Mouse (Mus musculus) midbrain, embryonic 12.5 days (tissue): ENCODE data around the gene Gstp1. TPM values are rescaled to one million over a fixed set of nuclear protein-coding genes. Genes with fewer than 3 reads are reported as not detected.
"Not testable (repeated sequence)": the region's sequence is repeated elsewhere in the genome, so short reads cannot be mapped to it uniquely, and the experiment has no call there.

Experiments
- ATAC-seq: fragments of 200-750 bp; cut with Nextera tagmentation; 2 replicates; pipeline ENCODE4 v1.8.0; 2017; ENCODE audit warnings: low read depth, moderate TSS enrichment, moderate library complexity; ENCODE audit not compliant: low FRiP score
- H3K27ac ChIP-seq: fragments of 300-500 bp; sonication (generic); replicated peaks from 2 replicates; pipeline ENCODE4 v1.5.1; 2016; ENCODE audit warnings: mild to moderate bottlenecking
- H3K27me3 ChIP-seq: fragments of 300-500 bp; sonication (generic); 2 replicates; pipeline ENCODE4 v1.6.1; 2016; ENCODE audit warnings: mild to moderate bottlenecking
- H3K36me3 ChIP-seq: fragments of 300-500 bp; sonication (generic); 2 replicates; pipeline ENCODE4 v1.6.1; 2016
- H3K4me1 ChIP-seq: fragments of 300-500 bp; sonication (generic); 2 replicates; pipeline ENCODE4 v1.6.1; 2016
- H3K4me2 ChIP-seq: fragments of 300-500 bp; sonication (generic); replicated peaks from 2 replicates; pipeline ENCODE4 v1.6.1; 2016; ENCODE audit warnings: mild to moderate bottlenecking, moderate library complexity
- H3K4me3 ChIP-seq: fragments of 300-500 bp; sonication (generic); 2 replicates; pipeline ENCODE4 v1.5.1; 2016; ENCODE audit warnings: mild to moderate bottlenecking
- H3K9ac ChIP-seq: fragments of 300-500 bp; sonication (generic); replicated peaks from 2 replicates; pipeline ENCODE4 v1.6.1; 2016; ENCODE audit warnings: mild to moderate bottlenecking, moderate library complexity
- H3K9me3 ChIP-seq: fragments of 300-500 bp; sonication (generic); 2 replicates; pipeline ENCODE4 v1.6.1; 2016; ENCODE audit warnings: mild to moderate bottlenecking
- WGBS: fragments of 180-500 bp; shearing (Covaris S2); methylation state at CpG from one replicate; pipeline ENCODE4 v1.1.7; 2016; 5-methylcytosine and 5-hydroxymethylcytosine counted together
- polyA plus RNA-seq: library from polyadenylated mRNA; unstranded; fragments of >200 nt; fragmentation: Nextera tagmentation; extraction: Ambion mirVana; gene quantifications from 2 replicates; pipeline ENCODE4 v1.2.1, GENCODE M21; 2016

The Gstp1 gene
- polyA plus RNA-seq, 1 experiment from 2014 or later, result 328 TPM

GRCm38 (mm10) chr19:4058581-4058980, 20.8 kb upstream of the Gstp1 start:
- H3K9ac ChIP-seq, result no peak overlapping the region
- no peaks in the 10 kb centered on the region for H3K27me3 ChIP-seq
- H3K9me3 ChIP-seq, result no peaks in the 10 kb centered on the region
- H3K4me2 ChIP-seq, result no peak overlapping the region
- H3K27ac ChIP-seq, result no peak overlapping the region
- no peaks in the 10 kb centered on the region for H3K4me1 ChIP-seq
- no peak for ATAC-seq
- H3K36me3 ChIP-seq, result no peaks in the 10 kb centered on the region
- 91% methylated on average over 5 of the region's 5 CpGs for WGBS
- H3K4me3 ChIP-seq, result no peak overlapping the region

GRCm38 (mm10) chr19:4057962-4058361, 20.2 kb upstream of the Gstp1 start:
- Histone ChIP-seq H3K9me3 (no peaks in the 10 kb centered on the region), H3K4me3 (no peak overlapping the region), H3K36me3 (no peaks in the 10 kb centered on the region), H3K27ac (no peak overlapping the region), H3K4me1 (no peaks in the 10 kb centered on the region), H3K9ac (no peak overlapping the region), H3K4me2 (no peak overlapping the region), H3K27me3 (no peaks in the 10 kb centered on the region)
- 93% methylated on average over 7 of the region's 7 CpGs for WGBS
- no peak for ATAC-seq

GRCm38 (mm10) chr19:4057389-4057788, 19.6 kb upstream of the Gstp1 start:
- ATAC-seq, result no peak
- WGBS, result 79% methylated on average over 13 of the region's 13 CpGs

GRCm38 (mm10) chr19:4056727-4057126, 18.9 kb upstream of the Gstp1 start:
- H3K4me3 ChIP-seq, result no peak overlapping the region
- H3K9ac ChIP-seq, result no peak overlapping the region
- no peaks in the 10 kb centered on the region for H3K9me3 ChIP-seq
- H3K27ac ChIP-seq, result no peak overlapping the region
- no peak overlapping the region for H3K4me2 ChIP-seq
- 41% methylated on average over 4 of the region's 4 CpGs for WGBS
- ATAC-seq, result no peak
- H3K4me1 ChIP-seq, result no peaks in the 10 kb centered on the region
- no peaks in the 10 kb centered on the region for H3K36me3 ChIP-seq
- H3K27me3 ChIP-seq, result no peaks in the 10 kb centered on the region

More at GRCm38 (mm10) chr19:4057389-4057788, 19.6 kb upstream of the Gstp1 start:
- H3K27ac ChIP-seq, result no peak overlapping the region
- no peaks in the 10 kb centered on the region for H3K9me3 ChIP-seq
- no peak overlapping the region for H3K4me2 ChIP-seq
- H3K36me3 ChIP-seq, result no peaks in the 10 kb centered on the region
- H3K4me3 ChIP-seq, result no peak overlapping the region
- H3K27me3 ChIP-seq, result no peaks in the 10 kb centered on the region
- H3K9ac ChIP-seq, result no peak overlapping the region
- H3K4me1 ChIP-seq, result no peaks in the 10 kb centered on the region

- Histone ChIP-seq H3K4me3 (no peak overlapping the region), H3K27ac (no peak overlapping the region), H3K9ac (no peak overlapping the region), H3K27me3 (no peaks in the 10 kb centered on the region), H3K36me3 (no peaks in the 10 kb centered on the region), H3K9me3 (no peaks in the 10 kb centered on the region), H3K4me1 (no peaks in the 10 kb centered on the region), H3K4me2 (no peak overlapping the region)
- 67% methylated on average over 15 of the region's 15 CpGs for WGBS
- ATAC-seq, result no peak
Observed at GRCm38 (mm10) chr19:4055947-4056693, 18.3 kb upstream of the Gstp1 start.

GRCm38 (mm10) chr19:4055216-4055946, 17.6 kb upstream of the Gstp1 start:
- 73% methylated on average over 8 of the region's 8 CpGs for WGBS
- Histone ChIP-seq H3K36me3 (no peaks in the 10 kb centered on the region), H3K27ac (no peak overlapping the region), H3K9ac (no peak overlapping the region), H3K4me3 (no peak overlapping the region), H3K4me2 (no peak overlapping the region), H3K4me1 (no peaks in the 10 kb centered on the region), H3K27me3 (no peaks in the 10 kb centered on the region), H3K9me3 (no peaks in the 10 kb centered on the region)
- no peak for ATAC-seq

- Histone ChIP-seq H3K9me3 (no peaks in the 10 kb centered on the region), H3K27me3 (no peaks in the 10 kb centered on the region), H3K36me3 (no peaks in the 10 kb centered on the region), H3K4me2 (no peak overlapping the region), H3K9ac (no peak overlapping the region), H3K4me1 (no peaks in the 10 kb centered on the region), H3K27ac (no peak overlapping the region), H3K4me3 (no peak overlapping the region)
- WGBS, result 84% methylated on average over 5 of the region's 5 CpGs
- ATAC-seq, result no peak
Observed at GRCm38 (mm10) chr19:4054613-4055012, 16.8 kb upstream of the Gstp1 start.

- Histone ChIP-seq H3K27ac (no peak overlapping the region), H3K9ac (no peak overlapping the region), H3K36me3 (no peaks in the 10 kb centered on the region), H3K4me1 (no peaks in the 10 kb centered on the region), H3K27me3 (no peaks in the 10 kb centered on the region), H3K4me3 (no peak overlapping the region), H3K9me3 (no peaks in the 10 kb centered on the region), H3K4me2 (no peak overlapping the region)
- 84% methylated on average over 5 of the region's 5 CpGs for WGBS
- no peak for ATAC-seq
Observed at GRCm38 (mm10) chr19:4052516-4053030, 14.8 kb upstream of the Gstp1 start.

GRCm38 (mm10) chr19:4051741-4052515, 14.1 kb upstream of the Gstp1 start:
- H3K4me1 ChIP-seq, result no peaks in the 10 kb centered on the region
- WGBS, result 52% methylated on average over 10 of the region's 10 CpGs
- no peak overlapping the region for H3K27ac ChIP-seq
- no peak overlapping the region for H3K4me2 ChIP-seq
- no peaks in the 10 kb centered on the region for H3K9me3 ChIP-seq
- no peaks in the 10 kb centered on the region for H3K27me3 ChIP-seq
- ATAC-seq, result no peak
- H3K9ac ChIP-seq, result no peak overlapping the region
- H3K36me3 ChIP-seq, result no peaks in the 10 kb centered on the region
- H3K4me3 ChIP-seq, result no peak overlapping the region

GRCm38 (mm10) chr19:4051016-4051415, 13.2 kb upstream of the Gstp1 start:
- no peaks in the 10 kb centered on the region for H3K4me1 ChIP-seq
- no peak overlapping the region for H3K4me3 ChIP-seq
- no peak overlapping the region for H3K9ac ChIP-seq
- no peaks in the 10 kb centered on the region for H3K27me3 ChIP-seq
- no peaks in the 10 kb centered on the region for H3K9me3 ChIP-seq
- H3K27ac ChIP-seq, result no peak overlapping the region
- no peak for ATAC-seq
- 92% methylated on average over 5 of the region's 5 CpGs for WGBS
- no peak overlapping the region for H3K4me2 ChIP-seq
- no peaks in the 10 kb centered on the region for H3K36me3 ChIP-seq

- not testable (repeated sequence) for H3K9ac ChIP-seq, H3K36me3 ChIP-seq, ATAC-seq, H3K4me2 ChIP-seq, H3K27ac ChIP-seq, H3K9me3 ChIP-seq, H3K27me3 ChIP-seq, H3K4me3 ChIP-seq, H3K4me1 ChIP-seq
- WGBS, result 78% methylated on average over 5 of the region's 5 CpGs
Observed at GRCm38 (mm10) chr19:4049069-4049468, 11.3 kb upstream of the Gstp1 start.

GRCm38 (mm10) chr19:4047859-4048258, 10.1 kb upstream of the Gstp1 start:
- Histone ChIP-seq H3K9ac (no peak overlapping the region), H3K4me3 (no peak overlapping the region), H3K36me3 (no peaks in the 10 kb centered on the region), H3K27me3 (no peaks in the 10 kb centered on the region), H3K27ac (no peak overlapping the region), H3K4me1 (no peaks in the 10 kb centered on the region), H3K4me2 (no peak overlapping the region), H3K9me3 (no peaks in the 10 kb centered on the region)
- ATAC-seq, result no peak
- 15% methylated on average over 4 of the region's 4 CpGs for WGBS
